Mouse (Mus musculus) adrenal gland, postnatal 14 days (tissue): ENCODE measurements around the gene Rsc1a1. TPM values are rescaled to one million over a fixed set of nuclear protein-coding genes. Genes with fewer than 3 reads are reported as not detected.

ENCODE experiments used
- DNase-seq: peaks from one replicate; pipeline ENCODE4 v3.0.0; 2021; ENCODE audit warnings: mixed read lengths
- long read RNA-seq, 2 experiments: library from polyadenylated mRNA; stranded (forward); transcript quantifications; one replicate each; pipeline ENCODE4 v2.0.0; 2021
- total RNA-seq: library from RNA; stranded (reverse); gene quantifications from 2 replicates; pipeline ENCODE4 v1.2.3, GENCODE M21; 2021

Gene Rsc1a1
- 1.5 and 3.3 TPM in 2 replicates for total RNA-seq
- long read RNA-seq, experiment 1, partial matches to known transcripts: 0 of 3 reads
- long read RNA-seq, experiment 1, other reads (novel, unspliced or antisense): 0 of 3 reads
- long read RNA-seq, experiment 2, partial matches to known transcripts: 0 of 2 reads
- long read RNA-seq, experiment 2, other reads (novel, unspliced or antisense): 0 of 2 reads

GRCm38 (mm10) chr4:141685499-141685898 lies at the start of gene Rsc1a1:
Rsc1a1 (minus strand) TSS chr4:141685599.
- DNase-seq: no peak

GRCm38 (mm10) chr4:141735206-141735560 lies 49.8 kb upstream of the Rsc1a1 start:
- DNase-seq: no peak

GRCm38 (mm10) chr4:141734446-141735205 lies 49.2 kb upstream of the Rsc1a1 start:
- DNase-seq: peak; percentile 93

GRCm38 (mm10) chr4:141731766-141732165 lies 46.4 kb upstream of the Rsc1a1 start:
- DNase-seq: no peak

GRCm38 (mm10) chr4:141730401-141730800 lies 45.0 kb upstream of the Rsc1a1 start:
- DNase-seq: no peak

- DNase-seq: no peak
These were observed 43.9 kb upstream of the Rsc1a1 start for GRCm38 (mm10) chr4:141729266-141729665.

- no peak for DNase-seq
These were observed 40.3 kb upstream of the Rsc1a1 start for GRCm38 (mm10) chr4:141725738-141726137.

- no peak for DNase-seq
These were observed 39.9 kb upstream of the Rsc1a1 start for GRCm38 (mm10) chr4:141725277-141725676.

- no peak for DNase-seq
These were observed 39.2 kb upstream of the Rsc1a1 start for GRCm38 (mm10) chr4:141724594-141724993.

GRCm38 (mm10) chr4:141723673-141724068 lies 38.3 kb upstream of the Rsc1a1 start:
- no peak for DNase-seq

GRCm38 (mm10) chr4:141722731-141723672 lies 37.6 kb upstream of the Rsc1a1 start, which contains the start of gene Ddi2:
Ddi2 (minus strand) TSS chr4:141723419.
- peak; percentile 96 for DNase-seq

- no peak for DNase-seq
These were observed 36.6 kb upstream of the Rsc1a1 start for GRCm38 (mm10) chr4:141721961-141722360.

GRCm38 (mm10) chr4:141720761-141721523 lies 35.5 kb upstream of the Rsc1a1 start:
- no peak for DNase-seq

GRCm38 (mm10) chr4:141719304-141719703 lies 33.9 kb upstream of the Rsc1a1 start:
- no peak for DNase-seq

GRCm38 (mm10) chr4:141717633-141718032 lies 32.2 kb upstream of the Rsc1a1 start:
- no peak for DNase-seq

GRCm38 (mm10) chr4:141715027-141715426 lies 29.6 kb upstream of the Rsc1a1 start:
- DNase-seq: no peak

GRCm38 (mm10) chr4:141713598-141714142 lies 28.3 kb upstream of the Rsc1a1 start:
- no peak for DNase-seq

- DNase-seq: no peak
These were observed 25.9 kb upstream of the Rsc1a1 start for GRCm38 (mm10) chr4:141711250-141711649.

GRCm38 (mm10) chr4:141708971-141709370 lies 23.6 kb upstream of the Rsc1a1 start:
- no peak for DNase-seq

GRCm38 (mm10) chr4:141708005-141708404 lies 22.6 kb upstream of the Rsc1a1 start:
- no peak for DNase-seq

GRCm38 (mm10) chr4:141705331-141705730 lies 19.9 kb upstream of the Rsc1a1 start:
- peak; percentile 48 for DNase-seq

GRCm38 (mm10) chr4:141704625-141705024 lies 19.2 kb upstream of the Rsc1a1 start:
- DNase-seq: peak; percentile 39
